Mouse (Mus musculus) intestine, embryonic 14.5 days (tissue): ENCODE results near the gene Il2rb. TPM values are rescaled to one million over a fixed set of nuclear protein-coding genes. Genes with fewer than 3 reads are reported as not detected.

Source experiments
- ATAC-seq: fragments of 200-750 bp; cut with Nextera tagmentation; replicated peaks from 2 replicates; pipeline ENCODE4 v1.8.0; 2017; ENCODE audit warnings: low read depth, moderate number of reproducible peaks, moderate TSS enrichment, moderate library complexity; ENCODE audit not compliant: low FRiP score, low TSS enrichment
- DNase-seq: peaks from one replicate; pipeline ENCODE4 v3.0.0-alpha.2; 2018; ENCODE audit warnings: low spot score
- H3K27ac ChIP-seq: fragments of 300-500 bp; sonication (generic); 2 replicates; pipeline ENCODE4 v1.5.1; 2014; ENCODE audit warnings: low read depth, mild to moderate bottlenecking, control low read depth
- H3K27me3 ChIP-seq: fragments of 300-500 bp; sonication (generic); replicated peaks from 2 replicates; pipeline ENCODE4 v1.6.1; 2014; ENCODE audit warnings: low read length, control low read depth; ENCODE audit not compliant: control insufficient read depth, insufficient read depth
- H3K36me3 ChIP-seq: fragments of 300-500 bp; sonication (generic); 2 replicates; pipeline ENCODE4 v1.6.1; 2014; ENCODE audit warnings: low read length, control low read depth; ENCODE audit not compliant: control insufficient read depth, insufficient read depth
- H3K4me1 ChIP-seq: fragments of 300-500 bp; sonication (generic); replicated peaks from 2 replicates; pipeline ENCODE4 v1.6.1; 2014; ENCODE audit warnings: low read length, control low read depth, mixed read lengths; ENCODE audit not compliant: control insufficient read depth, insufficient read depth
- H3K4me2 ChIP-seq: fragments of 300-500 bp; sonication (generic); 2 replicates; pipeline ENCODE4 v1.6.1; 2014; ENCODE audit warnings: low read length
- H3K4me3 ChIP-seq: fragments of 300-500 bp; sonication (generic); 2 replicates; pipeline ENCODE4 v1.5.1; 2014; ENCODE audit warnings: low read depth, low read length, control low read depth, mixed read lengths
- H3K9ac ChIP-seq: fragments of 300-500 bp; sonication (generic); 2 replicates; pipeline ENCODE4 v1.6.1; 2014; ENCODE audit warnings: mild to moderate bottlenecking, low read length
- H3K9me3 ChIP-seq: fragments of 300-500 bp; sonication (generic); 2 replicates; pipeline ENCODE4 v1.6.1; 2016; ENCODE audit warnings: low read length, control low read depth; ENCODE audit not compliant: control insufficient read depth
- WGBS: fragments of 180-500 bp; shearing (Covaris S2); extraction: QIAGEN DNeasy Blood & Tissue Kit; methylation state at CpG from one replicate; pipeline ENCODE4 v1.1.7; 2014; 5-methylcytosine and 5-hydroxymethylcytosine counted together
- polyA plus RNA-seq: library from polyadenylated mRNA; unstranded; fragments of >200 nt; fragmentation: Nextera tagmentation; extraction: Ambion mirVana; gene quantifications from 2 replicates; pipeline ENCODE4 v1.2.1, GENCODE M21; 2014

Gene Il2rb
- polyA plus RNA-seq, 1 experiment from 2014 or later: 1.1 TPM

DNA sequence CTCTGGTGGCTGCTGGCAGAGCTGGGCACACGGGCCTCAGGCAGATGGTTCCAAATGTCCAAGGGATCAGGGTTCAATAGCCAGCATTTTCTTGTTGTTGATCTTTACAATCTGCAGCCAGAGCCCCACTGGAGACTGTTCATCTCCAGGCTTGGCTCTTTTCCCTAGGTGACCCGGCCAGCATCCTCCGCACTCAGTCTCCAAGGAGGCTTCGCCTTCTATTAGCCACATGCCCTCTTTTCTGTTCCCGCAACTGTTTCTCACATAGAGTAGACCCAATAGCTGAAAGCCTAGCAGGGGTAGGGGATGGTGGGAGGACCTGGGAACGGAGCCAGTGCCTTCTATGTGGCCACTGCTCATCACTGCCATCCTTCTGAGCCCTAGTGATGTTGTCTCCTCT lies 21.6 kb downstream of the Il2rb start:
- H3K27ac ChIP-seq: no peak overlapping the region
- 90% methylated on average over 6 of the region's 6 CpGs for WGBS
- no peak overlapping the region for H3K4me2 ChIP-seq
- peaks cover 6% of the 10 kb centered on the region; the same call in 1 of the 2 replicates for H3K4me1 ChIP-seq
- no peak overlapping the region for H3K9ac ChIP-seq
- no peaks in the 10 kb centered on the region for H3K36me3 ChIP-seq
- no peaks in the 10 kb centered on the region for H3K9me3 ChIP-seq
- H3K4me3 ChIP-seq: no peak overlapping the region
- no peak for DNase-seq
- ATAC-seq: no peak
- H3K27me3 ChIP-seq: no peaks in the 10 kb centered on the region

DNA sequence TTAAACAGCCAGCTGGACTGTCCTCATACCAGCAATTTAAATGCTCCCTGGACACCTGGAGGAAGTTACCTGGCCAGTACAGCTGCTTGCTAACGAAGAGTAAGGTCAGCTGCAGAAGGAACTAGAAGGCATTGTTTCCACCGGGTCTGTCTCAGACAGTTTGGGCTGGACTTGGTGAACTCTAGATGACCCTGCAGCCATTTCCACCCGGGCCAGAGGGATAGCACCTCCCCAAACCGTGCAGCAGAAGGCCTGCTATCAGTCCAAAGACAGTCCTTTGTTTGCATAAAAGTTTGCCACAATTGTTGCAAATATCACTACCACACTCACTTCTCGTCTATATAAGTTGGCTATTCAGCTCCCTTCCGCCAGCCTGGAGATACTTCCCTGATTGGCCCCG lies 23.2 kb downstream of the Il2rb start:
- WGBS: 30% methylated on average over 7 of the region's 7 CpGs
- H3K4me2 ChIP-seq: no peak overlapping the region
- DNase-seq (no peak), ATAC-seq (no peak)
- H3K27ac ChIP-seq: no peak overlapping the region; the same call in 1 of the 2 replicates
- no peak overlapping the region for H3K9ac ChIP-seq
- no peak overlapping the region for H3K4me3 ChIP-seq
- no peaks in the 10 kb centered on the region for H3K27me3 ChIP-seq
- no peaks in the 10 kb centered on the region for H3K36me3 ChIP-seq
- H3K9me3 ChIP-seq: no peaks in the 10 kb centered on the region
- H3K4me1 ChIP-seq: peaks cover 6% of the 10 kb centered on the region; the same call in 1 of the 2 replicates

DNA sequence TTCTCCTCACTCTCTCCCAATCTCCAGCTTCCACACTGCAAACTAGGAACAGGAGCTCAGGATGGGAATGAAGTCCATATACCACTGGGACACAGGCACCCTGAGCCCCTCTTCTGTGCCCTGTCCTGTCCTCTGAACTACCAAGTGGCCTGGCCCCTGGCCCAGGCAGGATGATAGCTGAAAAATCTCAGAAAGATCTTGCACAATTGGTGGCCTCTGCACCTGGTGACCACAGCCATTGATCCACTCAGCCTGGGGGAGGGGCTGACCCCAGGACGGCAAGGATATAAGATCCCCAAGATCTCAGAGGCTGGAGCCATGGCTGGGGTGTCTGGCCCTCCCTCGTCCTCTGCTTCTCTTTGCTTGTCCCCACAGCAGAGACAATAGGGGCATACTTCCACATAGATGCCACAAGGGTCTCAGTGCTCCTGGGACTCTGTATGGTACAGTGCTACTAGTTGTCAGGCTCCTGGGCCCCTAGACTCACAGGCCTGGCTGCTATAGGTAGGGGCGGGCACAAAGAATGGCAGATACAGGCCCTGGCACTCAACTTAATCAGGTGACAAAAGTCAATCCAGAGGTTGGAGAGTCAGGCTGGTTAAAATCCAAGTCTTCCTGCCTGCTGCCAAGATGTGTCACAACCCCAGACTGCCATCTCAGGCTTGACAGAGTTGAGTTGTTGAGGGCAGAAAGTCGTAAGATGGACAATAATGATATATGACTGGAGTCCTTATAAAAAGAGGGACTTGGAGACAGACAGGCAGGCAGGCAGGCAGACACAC lies 24.4 kb downstream of the Il2rb start:
- Histone ChIP-seq H3K9ac (no peak overlapping the region), H3K36me3 (no peaks in the 10 kb centered on the region), H3K27ac (no peak overlapping the region), H3K4me2 (no peak overlapping the region), H3K4me1 (peaks cover 6% of the 10 kb centered on the region; the same call in 1 of the 2 replicates), H3K27me3 (no peaks in the 10 kb centered on the region), H3K4me3 (no peak overlapping the region), H3K9me3 (no peaks in the 10 kb centered on the region)
- ATAC-seq: no peak
- no peak for DNase-seq
- 62% methylated on average over 4 of the region's 4 CpGs for WGBS

DNA sequence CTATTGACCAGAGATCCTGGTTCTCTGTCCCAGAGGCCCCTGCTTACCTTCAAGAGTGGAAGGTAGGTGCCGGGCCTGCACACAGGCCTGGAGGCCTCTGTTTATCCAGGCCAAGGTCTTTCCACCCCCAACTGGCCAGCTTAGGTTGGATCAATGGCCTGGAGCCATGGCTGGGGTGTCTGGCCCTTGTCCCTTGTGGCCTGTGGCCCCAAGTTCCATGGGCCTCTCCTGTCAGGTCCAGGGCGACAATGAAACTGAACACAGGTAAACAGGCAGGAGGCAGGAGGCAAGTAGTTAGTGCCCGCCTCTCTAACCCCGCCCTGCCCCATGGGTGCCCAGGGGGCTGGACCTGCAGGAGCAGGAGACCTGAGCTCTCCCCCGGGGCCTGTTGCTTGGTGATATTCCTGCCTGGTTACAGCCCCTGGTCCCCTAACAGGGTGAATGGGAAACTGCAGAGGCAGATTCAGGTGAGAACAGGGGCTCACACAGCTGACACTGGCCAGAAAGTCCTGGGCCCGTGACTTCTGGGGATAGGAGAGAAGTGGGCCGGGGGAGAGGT lies 26.6 kb downstream of the Il2rb start, which contains the start of gene Tmprss6:
TSS of gene Tmprss6 (minus strand) at position 256 of the 559 bp plus-strand sequence.
- WGBS: 76% methylated on average over 7 of the region's 7 CpGs
- no peak for DNase-seq
- ATAC-seq: no peak

DNA sequence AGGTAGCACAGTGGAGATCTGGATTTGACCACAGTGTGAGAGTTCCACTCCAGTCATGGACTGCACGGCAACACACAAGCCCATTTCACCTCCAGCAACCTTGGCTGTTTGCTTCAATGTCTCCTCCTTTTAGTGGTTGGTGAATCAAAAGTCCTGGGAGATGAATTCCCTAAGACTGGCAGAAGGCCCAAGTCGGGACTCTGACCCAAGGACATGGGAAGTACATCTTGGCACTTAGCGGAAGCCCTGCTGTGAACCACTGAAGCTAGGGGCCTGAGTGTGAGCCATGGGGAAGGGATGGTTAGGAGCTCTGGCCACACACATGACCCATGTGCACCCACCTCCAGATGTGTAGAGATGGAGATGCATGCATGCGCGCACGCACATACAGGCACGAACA lies 27.5 kb downstream of the Il2rb start:
- H3K9ac ChIP-seq: no peak overlapping the region
- ATAC-seq: no peak
- no peak for DNase-seq
- H3K27me3 ChIP-seq: no peaks in the 10 kb centered on the region
- peaks cover 6% of the 10 kb centered on the region; the same call in 1 of the 2 replicates for H3K4me1 ChIP-seq
- 93% methylated on average over 7 of the region's 7 CpGs for WGBS
- H3K27ac ChIP-seq: no peak overlapping the region
- H3K4me2 ChIP-seq: no peak overlapping the region
- H3K4me3 ChIP-seq: no peak overlapping the region
- no peaks in the 10 kb centered on the region for H3K36me3 ChIP-seq
- H3K9me3 ChIP-seq: no peaks in the 10 kb centered on the region

More for the DNA sequence above, 26.6 kb downstream of the Il2rb start, which contains the start of gene Tmprss6:
- H3K4me1 ChIP-seq: peaks cover 6% of the 10 kb centered on the region; the same call in 1 of the 2 replicates
- no peaks in the 10 kb centered on the region for H3K27me3 ChIP-seq
- H3K36me3 ChIP-seq: no peaks in the 10 kb centered on the region
- no peak within 1 kb of the TSS for H3K9ac ChIP-seq
- no peaks in the 10 kb centered on the region for H3K9me3 ChIP-seq
- no peak within 1 kb of the TSS for H3K4me2 ChIP-seq
- H3K27ac ChIP-seq: no peak within 1 kb of the TSS
- H3K4me3 ChIP-seq: no peak within 1 kb of the TSS

DNA sequence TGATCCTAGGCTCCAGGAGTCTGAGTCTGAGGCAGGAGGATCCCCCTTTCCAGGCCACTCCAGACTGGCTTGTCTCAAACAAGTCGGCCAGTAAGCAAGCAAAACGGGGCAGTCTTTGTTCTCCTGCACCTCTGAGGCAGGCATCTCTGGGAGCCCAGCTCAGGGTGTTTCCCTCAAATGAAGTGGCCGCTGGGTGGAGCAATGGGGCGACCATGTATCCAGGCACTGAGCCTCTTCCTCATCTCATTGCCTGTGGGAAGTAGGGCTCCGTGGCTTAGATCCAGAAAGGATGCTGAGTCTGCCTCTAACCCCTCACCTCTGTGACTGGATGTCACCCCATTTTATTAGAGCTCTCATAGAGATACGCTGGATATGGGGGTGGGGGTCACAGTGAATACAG lies 28.3 kb downstream of the Il2rb start:
- H3K27ac ChIP-seq: no peak overlapping the region
- 37% methylated on average over 6 of the region's 6 CpGs for WGBS
- H3K4me2 ChIP-seq: no peak overlapping the region
- no peak overlapping the region for H3K9ac ChIP-seq
- H3K9me3 ChIP-seq: no peaks in the 10 kb centered on the region
- H3K4me3 ChIP-seq: no peak overlapping the region
- ATAC-seq: no peak
- DNase-seq: no peak
- H3K36me3 ChIP-seq: no peaks in the 10 kb centered on the region
- H3K27me3 ChIP-seq: no peaks in the 10 kb centered on the region; the same call in 1 of the 2 replicates
- H3K4me1 ChIP-seq: peaks cover 5% of the 10 kb centered on the region; the same call in 1 of the 2 replicates

DNA sequence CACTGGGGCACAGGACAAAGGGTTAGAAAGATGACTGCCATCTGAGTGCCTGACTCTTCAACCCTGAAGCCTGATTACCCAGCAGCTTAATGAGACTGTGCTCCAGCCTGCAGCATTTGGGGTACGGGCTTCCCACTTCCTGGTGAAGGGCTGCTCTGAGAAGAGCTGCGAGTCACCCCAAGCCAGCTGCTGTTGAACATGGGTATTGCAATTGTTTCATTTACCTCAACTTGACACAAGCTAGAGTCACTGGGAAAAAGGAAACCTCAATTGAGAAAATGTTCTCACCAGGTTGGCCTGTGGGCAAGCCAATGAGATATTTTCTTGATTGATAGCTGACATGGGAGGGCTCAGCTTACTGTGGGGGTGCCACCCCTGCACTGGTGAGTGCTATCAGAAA lies 32.1 kb downstream of the Il2rb start:
- no peak overlapping the region for H3K27ac ChIP-seq
- DNase-seq (no peak), ATAC-seq (no peak)
- H3K4me3 ChIP-seq: no peak overlapping the region
- no peak overlapping the region for H3K4me2 ChIP-seq
- no peaks in the 10 kb centered on the region for H3K36me3 ChIP-seq
- H3K9me3 ChIP-seq: no peaks in the 10 kb centered on the region
- no peaks in the 10 kb centered on the region for H3K4me1 ChIP-seq
- no peak overlapping the region for H3K9ac ChIP-seq
- WGBS: 46% methylated on average over 2 of the region's 2 CpGs
- H3K27me3 ChIP-seq: no peaks in the 10 kb centered on the region; the same call in 1 of the 2 replicates

DNA sequence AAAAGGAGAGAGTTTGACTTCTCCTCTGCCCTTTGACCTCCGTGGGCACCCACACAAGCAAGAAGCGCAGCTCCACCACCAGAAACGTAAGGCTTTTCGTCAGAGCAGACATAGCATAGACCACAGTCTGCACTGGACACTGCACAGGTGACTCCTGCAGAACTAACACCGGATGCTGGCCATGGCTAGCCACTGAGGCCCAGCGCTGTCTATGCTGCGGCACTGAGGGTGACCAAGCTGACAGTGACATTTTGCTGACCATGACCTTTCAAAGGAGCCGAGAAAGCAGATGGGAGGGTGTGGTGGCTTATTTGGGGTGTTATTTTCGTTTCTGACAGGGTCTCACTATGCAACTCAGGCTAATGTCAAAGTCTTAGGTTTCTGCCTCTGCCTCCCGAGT lies 37.9 kb downstream of the Il2rb start:
- H3K27ac ChIP-seq: no peak overlapping the region
- no peaks in the 10 kb centered on the region for H3K36me3 ChIP-seq
- H3K4me3 ChIP-seq: no peak overlapping the region
- WGBS: 73% methylated on average over 10 of the region's 10 CpGs
- ATAC-seq: no peak
- H3K9me3 ChIP-seq: no peaks in the 10 kb centered on the region
- H3K27me3 ChIP-seq: no peaks in the 10 kb centered on the region; the same call in 1 of the 2 replicates
- no peak for DNase-seq
- H3K4me2 ChIP-seq: no peak overlapping the region
- H3K4me1 ChIP-seq: no peaks in the 10 kb centered on the region
- H3K9ac ChIP-seq: no peak overlapping the region
